Mouse (Mus musculus) MEL-GATA-1-ER (cell line): ENCODE results near the gene Srebf2.
"Not testable (repeated sequence)": the region's sequence is repeated elsewhere in the genome, so short reads cannot be mapped to it uniquely, and the experiment has no call there.

Experiments
- DNase-seq: peaks from one replicate; pipeline ENCODE4 v3.0.0-alpha.2; 2012; ENCODE audit warnings: low read depth; ENCODE audit errors: extremely low read depth

Srebf2 gene

DNA sequence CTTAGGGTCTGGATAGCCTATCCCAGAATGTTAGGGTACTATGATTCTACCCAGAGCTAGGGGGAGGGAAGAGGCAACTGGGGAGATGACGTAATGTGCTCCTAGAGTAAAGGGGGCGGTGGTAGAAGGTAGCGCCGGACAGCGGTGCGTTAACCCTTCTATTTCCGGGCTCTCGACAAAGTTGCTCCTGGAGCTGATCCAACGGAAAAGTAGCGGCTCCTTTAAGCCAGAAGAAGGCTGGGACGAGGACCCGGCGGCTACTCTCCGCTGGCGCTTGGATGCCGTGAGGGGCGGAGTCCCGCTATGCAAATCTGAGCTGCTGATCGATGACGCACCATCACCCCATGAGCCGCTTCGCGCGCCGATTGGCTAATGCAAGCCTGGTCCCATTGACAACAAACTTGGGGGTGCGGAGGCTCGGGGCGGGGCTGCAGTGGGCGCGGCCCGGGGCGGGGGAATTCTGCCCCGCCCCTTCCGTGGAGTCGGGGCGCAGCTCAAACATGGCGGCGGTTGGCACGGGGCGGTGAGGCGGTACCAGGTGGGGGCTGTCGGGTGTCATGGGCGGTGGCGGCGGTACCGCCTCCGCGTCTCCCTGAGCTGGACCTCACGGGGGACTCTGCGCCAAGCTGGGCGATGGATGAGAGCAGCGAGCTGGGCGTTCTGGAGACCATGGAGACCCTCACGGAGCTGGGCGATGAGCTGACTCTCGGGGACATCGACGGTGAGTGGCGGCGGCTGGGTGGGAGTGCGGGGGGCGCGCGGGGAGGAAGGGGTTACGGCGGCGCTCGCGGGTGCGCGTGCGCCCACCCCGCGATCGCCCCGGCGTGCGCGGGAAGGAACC is at the start of gene Srebf2:
Srebf2 (plus strand) TSS at position 412 of the 841 bp plus-strand sequence.
- DNase-seq: peak; percentile 97

DNA sequence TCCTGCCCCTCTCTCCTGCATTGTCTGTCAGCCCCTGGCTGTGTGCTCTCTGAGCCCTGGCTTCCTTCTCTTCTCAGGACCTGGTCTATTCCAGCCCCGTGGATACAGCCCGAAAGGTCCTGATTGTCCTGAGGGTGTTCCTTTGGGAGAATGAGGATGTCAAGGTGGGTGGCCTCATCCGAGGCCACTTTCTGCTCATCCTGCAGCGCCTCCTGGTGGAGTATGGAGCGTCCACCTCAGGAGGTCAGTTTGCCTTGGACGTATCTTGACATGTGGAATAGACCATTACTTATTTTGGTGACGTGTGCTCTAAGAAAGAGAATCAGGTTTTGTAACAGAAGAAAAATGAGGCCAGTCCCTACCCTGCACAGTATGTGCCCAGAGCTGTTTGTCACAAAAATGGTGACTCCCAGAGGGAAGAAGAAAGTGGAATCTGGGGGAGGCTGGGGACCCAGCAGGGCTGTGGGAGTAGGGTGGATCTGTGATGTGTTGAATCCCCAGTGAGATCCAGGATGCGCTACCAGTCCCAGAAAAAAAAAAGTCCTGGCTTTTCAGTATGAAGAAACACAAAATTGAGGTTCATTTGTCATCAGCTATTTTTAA is 39.9 kb upstream of the Srebf2 start:
- no peak for DNase-seq

DNA sequence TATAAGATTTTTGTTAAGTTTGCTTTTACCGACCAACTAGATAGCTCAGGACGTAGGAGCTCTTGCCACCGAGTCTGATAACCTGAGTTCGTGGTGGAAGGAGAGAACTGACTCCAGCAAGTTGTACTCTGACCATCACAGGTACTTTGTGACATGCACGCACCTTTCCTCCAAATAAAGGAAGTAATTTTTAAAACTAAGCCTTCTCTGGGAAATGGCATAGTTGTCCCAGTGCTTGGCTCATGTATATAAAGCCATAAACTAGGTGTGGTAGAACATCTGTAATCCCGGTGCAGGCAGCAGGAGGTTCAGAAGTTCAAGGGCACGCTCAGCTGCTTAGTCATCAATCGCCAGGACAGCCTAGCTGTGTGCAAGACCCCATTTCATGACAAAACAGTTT is 26.4 kb upstream of the Srebf2 start:
- no peak for DNase-seq

DNA sequence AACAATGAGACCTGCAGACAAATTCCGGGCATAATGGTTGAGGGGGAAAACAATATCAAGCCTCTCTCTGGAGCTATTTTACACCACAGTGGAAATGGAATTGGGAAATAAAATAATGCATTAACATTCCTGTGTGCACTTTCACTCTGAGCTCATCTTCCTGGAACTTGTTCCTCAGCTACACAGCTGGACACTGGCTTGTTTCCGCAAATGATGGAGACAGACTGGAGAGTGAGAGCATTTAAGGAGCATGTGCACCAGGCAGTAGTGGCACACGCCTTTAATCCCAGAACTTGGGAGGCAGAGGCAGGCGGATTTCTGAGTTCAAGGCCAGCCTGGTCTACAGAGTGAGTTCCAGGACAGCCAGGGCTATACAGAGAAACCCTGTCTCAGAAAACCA is 20.3 kb upstream of the Srebf2 start:
- DNase-seq: not testable (repeated sequence)

DNA sequence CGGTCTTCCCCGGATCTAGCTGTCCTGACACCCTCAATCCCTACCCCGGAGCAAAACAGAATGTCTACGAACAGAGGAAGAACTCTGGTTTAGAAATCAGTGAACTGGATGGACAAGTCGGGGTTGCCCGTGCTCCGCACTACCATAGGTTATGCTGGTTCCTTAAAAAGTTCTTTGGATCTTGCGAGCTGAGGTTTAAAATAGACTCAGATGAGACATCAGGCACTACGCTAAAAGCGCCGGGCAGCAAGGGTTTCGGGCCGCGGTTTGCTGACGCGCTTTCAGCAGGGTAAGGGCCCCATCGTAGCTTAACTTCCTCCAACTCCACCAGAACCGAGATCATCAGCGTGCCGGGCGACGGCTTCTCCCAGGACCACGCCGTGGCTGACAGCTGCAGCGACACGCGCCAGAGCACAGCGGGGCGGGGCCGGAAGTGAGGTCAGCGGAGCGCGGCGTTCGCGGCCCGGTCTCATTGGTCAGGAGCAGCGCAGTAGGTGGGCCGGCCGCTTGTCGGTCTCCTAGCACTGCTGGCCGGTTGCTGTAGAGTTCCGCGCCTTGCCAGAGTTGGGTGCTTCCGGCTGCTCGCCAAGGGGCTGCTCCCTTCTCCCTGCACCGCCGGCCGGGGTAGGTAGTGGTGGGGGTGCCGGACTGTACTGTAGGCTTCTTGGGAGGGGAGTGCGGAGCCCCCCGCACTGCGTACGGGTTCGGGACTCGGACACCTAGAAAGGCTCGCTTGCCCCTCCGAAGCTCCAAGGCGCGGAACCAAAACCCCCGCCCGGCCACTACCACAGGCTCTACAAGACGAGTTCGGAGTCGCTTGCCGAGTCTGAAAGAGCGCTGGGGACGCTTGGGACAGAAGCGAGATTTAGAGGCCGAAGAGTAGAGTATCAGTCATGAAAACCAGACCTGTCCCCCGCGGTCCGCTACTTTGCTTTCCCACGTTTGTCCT is 19.3 kb upstream of the Srebf2 start, which contains the start of gene Ccdc134:
Ccdc134 (plus strand) TSS at position 497 of the 949 bp plus-strand sequence.
- DNase-seq: peak; percentile 80

DNA sequence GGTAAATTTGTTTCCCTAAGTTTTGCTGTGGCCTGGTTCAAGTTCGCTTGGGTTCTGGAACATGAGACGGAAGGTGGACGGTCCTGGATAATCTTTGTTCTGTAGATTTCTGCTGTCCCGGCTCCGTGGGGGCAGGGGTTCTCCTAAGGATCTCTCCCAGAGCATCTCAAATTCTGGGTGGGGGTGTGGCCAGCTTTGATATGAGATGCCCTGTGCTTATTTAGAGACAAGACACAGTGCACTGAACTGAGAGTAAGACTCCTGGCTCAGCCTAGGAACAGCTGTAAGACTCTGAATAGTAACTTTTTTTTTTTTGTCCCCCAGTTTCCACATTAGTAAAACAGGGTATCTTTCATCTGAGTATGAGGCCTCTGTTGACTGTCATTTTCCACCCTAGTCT is 18.6 kb upstream of the Srebf2 start:
- peak; percentile 15 for DNase-seq

DNA sequence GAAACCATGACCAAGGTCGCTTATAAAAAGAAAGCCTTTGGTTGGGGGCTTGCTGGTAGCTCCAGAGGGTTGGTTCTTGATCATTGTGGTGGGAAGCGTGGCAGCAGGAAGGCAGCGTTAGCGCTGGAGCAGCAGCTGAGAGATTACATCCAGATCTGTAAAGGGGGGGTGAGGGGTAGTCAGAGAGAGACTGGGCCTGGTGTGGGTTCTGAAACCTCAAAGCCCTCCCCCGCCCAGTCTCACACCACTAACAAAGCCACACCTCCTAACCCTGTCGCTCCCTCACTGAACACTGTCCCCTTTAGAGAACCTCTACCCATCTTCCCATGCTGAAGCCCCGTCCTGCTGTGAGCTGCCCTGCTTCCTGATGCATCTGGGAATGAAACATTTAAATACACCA is 16.4 kb upstream of the Srebf2 start:
- no peak for DNase-seq

DNA sequence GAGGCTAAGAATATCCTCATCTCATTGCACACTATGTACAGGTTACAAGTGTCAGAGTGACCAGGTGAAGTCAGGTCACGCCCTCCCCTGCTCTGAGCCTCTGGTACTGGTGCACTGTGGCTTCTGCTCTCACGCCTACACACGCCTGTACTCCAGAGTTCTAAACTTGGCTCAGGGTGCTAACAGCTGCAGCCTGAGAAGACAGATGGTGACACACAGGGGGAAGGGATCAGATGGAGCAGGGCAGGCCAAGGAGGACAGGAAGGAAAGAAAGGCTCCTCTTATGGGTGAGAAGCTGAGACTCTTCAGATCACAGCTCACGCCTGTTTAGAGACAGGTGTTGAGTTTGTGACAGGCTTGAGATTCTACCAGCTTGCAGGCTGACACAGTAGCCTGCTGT is 11.6 kb upstream of the Srebf2 start:
- no peak for DNase-seq

DNA sequence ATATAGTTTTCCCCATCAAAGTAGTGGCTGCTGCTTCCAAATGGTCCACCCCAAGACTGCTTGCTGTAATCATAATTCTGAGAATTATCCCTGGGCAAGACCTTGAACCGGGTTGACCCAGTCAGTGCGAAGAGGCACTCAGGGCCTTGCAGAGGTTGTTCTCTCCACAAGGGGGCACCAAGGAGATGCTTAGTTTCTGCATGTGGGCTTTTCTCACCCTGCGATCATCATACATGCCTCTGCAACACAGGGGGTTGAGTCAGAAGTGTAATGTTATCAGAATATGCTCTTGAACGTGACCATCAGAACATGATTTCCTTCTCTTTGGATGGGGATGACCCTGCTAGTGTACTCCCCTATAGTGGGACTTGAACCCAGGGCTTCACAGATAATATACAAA is 8.4 kb upstream of the Srebf2 start:
- DNase-seq: no peak

DNA sequence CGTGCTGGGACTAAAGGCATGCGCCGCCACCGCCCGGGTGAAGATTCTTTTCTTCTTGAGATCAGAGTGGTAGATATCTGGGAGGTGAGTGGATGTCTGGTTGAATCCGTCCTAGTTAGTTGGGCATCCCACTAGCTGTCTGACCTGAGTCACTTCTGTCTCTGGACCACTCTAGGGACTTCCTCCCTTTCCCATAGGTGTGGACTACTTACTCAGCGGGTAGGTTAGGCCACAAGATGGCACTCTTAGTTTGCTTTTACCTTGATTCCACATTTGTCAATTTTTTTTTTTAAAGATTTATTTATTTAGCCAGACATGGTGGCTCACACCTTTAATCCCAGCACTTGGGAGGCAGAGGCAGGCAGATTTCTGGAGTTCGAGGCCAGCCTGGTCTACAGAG is 7.8 kb upstream of the Srebf2 start:
- no peak for DNase-seq

DNA sequence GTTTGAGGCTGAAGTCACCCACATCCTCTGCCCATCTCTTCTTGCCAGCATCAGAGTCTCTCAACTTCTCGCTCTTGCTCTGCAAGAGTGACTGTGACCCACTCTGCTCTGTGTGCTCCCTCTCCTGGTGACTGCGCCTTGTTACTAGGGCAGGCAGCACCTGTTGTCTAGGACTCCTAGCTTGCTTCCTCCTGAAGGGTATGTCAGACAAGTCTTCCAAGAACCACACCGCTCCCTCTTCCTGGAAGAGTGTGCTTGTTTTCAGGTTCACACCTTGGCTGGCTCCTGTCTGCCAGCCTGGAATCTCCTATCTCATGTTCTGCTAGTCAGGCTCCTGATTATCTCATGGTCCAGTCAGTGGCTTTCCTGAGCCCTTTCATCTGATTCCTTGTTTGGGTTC is 6.6 kb upstream of the Srebf2 start:
- DNase-seq: no peak

DNA sequence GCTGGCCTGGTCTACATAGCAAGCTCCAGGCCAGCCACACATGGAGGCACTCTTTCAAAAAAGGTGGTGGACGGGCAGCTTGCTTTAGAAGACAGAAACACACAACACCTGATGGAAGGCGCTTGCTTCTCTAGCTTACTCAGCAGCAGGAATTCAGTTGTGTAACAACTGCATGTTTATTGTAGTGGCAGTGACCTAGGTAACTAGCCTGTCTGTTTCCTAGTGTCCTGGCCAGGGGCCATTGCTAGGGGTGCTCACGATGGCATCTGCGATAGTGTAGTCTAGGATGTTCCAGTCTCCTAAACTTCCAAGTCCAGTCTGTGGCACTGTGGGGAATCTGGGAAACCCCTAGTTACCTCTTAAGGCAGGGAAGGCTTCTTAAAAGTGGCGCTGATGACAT is 2.8 kb upstream of the Srebf2 start:
- DNase-seq: no peak

DNA sequence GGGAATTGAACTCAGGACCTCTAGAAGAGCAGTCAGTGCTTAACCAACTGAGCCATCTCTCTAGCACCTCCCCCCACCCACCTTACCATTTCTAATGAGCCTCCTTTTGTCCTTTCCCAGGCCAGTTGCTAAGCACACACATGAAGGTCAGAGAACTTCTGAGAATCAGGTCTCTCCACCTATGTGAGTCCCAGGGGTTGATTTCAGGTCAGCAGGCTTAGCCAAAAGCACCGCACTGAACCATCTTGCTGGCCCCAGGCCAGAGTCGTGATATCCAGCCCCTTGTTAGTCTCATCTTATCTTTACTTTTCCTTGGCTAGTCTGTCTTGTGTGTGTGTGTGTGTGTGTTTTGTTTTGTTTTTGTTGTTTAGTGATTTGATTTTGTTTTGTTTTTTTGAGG is 1.6 kb upstream of the Srebf2 start:
- DNase-seq: no peak

DNA sequence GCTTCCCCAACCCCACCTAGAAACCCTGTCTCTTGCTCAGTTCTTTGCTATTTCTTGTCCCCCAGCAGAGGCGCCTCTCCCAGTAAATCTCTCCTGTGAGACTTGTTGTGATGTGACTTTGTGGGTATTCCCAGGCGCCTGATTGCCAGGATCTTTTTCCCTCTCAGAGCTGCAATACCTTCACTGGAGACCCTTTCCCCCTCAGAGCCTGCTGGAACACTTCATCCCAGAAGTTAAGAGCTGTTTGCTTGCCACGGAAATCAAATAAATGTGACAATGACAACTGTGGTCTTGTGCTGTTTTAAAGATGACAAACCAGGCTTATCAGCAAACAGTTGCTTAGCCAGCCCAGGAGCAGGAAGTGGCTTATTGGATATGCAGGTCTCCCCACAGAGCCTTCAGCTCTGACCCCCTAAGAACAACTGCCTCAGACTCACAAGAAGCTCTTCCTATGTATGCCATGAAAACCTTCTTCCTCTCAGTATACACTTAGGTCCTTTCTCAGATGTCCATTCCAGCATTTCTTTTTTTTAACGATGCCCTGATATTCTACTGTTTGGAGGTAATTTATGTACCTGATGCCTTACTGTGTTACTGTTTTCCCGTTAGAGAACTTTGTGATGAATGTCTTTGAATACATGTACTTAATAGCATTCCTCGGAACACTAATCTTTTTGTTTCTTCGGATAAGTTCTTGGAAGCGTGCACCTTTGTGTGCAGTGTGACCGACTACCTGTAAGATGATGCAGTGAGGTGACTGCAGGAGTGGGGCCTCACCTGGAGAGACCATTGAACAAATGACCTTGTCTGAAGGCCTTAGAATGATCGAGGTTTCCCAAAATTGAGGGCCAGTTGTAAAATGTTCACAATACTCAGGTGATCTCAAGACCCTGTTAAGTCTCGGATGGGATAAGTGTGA is 871 bp upstream of the Srebf2 start:
- peak; percentile 85 for DNase-seq

DNA sequence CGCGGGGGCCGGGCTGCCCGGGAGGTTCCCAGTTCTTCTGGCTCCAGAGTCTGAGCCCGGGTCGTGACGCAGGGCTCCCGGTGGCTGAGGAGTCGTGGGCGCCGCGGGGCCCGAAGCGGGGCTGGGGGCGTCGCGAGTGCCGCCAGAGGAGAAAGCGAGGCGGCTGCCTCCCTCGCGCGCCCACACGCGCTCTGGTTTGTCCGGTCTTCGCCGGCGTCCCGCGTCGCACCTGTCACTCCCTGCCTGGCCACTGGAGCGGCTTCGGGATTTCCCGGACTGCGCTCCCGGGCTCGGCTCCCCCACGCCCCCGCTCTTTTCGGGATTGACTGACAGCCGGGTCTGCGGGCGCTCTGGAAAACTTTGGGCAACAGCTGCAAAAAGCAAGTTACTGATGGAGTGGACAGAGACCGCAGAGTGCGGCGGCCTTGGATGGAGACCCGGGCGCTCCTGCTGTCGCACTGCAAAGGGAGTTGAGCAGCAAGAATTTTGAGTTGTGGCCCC is 680 bp downstream of the Srebf2 start:
- DNase-seq: no peak

DNA sequence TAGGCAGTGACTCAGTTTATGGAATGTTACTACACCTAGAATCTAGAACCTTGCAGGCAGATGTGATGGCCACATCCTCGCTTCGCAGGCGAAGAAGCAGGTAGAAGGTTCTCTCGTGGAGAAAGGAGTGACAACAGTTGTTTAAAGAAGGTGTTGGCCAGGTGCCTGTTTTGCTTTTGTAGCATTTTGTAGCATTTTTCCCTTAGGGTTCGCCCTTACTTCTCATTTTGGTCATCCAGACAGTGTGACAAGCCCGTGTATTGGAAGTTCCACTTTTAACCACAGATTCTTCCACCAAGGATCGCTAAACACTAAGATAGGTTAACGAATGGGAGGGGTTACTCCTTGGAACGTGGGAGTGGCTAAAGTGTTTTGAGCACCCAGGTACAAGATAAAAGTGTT is 1.5 kb downstream of the Srebf2 start:
- no peak for DNase-seq

DNA sequence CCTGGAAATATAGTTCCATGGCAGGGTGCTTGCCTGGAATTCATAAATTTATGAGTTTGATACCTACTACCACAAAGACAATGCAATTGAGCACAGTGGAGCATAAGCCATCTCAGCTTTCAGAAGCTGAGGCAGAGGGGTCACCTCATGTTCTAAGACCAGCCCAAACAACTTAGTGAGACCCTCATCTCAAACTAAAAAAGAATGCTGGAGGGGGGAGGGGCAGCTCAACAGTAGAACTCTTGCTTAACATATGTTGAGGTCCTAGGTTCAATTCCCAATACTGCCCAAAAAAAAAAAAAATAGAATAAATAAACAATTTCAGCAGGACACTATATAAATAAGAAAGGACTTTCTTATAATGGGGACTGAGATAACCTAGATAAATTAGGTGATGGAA is 3.1 kb downstream of the Srebf2 start:
- DNase-seq: no peak

DNA sequence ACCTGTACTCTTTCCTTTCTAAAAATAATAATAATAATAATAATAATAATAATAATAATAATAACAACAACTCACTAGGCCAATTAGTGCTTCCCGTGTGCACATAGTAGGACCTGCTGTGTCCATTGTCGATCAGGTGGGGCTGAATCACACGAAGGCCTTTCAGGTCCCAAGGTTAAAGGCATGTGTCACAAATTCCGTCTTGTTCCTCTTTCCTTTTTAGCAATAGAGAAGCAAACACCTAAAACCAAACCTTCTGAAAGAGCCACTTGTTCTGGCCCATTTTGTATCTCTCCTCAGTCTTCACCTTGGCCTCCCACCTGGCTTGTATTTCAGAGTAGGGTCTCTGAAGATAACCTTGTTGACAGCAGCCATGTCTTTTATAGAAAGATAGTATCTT is 4.2 kb downstream of the Srebf2 start:
- no peak for DNase-seq

DNA sequence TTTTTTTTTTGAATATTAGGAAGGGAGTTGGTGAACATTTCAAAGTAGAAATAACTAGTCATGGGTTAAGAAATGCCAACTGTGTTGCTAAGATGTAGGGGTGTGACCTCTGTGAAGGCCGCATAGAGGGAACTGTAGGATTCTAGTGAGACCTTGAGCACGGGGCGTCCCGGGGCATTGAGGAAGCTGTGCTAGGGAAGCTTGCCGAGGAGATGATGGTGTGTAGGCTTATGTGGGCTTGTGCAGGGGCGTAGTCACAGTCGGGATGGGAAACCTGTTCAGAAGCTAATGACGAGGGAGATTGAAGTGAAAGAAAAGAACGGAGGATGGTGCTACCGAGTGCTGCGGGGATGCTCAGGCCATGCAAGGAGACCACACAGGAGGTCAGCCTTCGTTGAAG is 5.0 kb downstream of the Srebf2 start:
- DNase-seq: no peak

DNA sequence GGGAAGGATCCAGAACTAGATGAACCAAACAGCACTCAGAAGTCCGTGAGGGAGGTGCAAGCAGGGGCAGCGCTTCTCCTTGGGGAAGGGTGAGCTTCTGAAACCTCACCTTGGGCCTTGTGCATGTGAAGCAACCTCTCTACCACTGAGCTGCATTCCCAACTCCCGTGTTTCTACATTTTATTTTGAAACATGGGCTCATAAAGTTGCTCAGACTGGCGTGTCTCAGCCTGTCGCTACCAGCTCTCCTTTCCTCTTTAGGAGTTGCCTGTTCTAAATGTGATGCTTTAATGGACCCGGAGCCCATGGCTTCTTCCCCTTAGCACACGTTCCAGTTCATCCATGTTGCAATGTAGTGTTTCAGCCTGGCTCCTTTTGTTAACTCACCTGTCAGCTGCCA is 5.5 kb downstream of the Srebf2 start:
- DNase-seq: no peak

DNA sequence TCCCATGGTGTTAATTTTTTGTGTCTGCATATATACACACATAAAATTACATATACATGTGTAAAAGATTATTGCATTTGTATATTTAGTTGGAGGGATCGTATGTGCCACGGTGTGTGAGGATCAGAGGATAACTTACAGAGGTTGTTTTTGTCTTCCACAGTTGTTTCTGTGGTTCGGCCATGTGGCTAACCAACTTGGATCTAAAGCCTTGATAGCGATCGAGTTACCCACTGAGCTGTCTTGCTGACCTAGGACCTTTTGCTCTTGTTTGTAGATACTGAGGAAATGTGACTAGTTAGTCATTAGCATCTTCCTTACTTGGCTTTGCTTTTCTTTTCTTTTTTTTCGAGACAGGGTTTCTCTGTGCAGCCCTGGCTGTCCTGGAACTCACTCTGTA is 9.3 kb downstream of the Srebf2 start:
- DNase-seq: no peak
